Mouse (Mus musculus) kidney, postnatal 36 days (tissue): ENCODE results near the gene Otol1.
A peak's percentile ranks its signal among the peaks of the same experiment; 100 is the strongest.

Experiments used
- DNase-seq, 2 experiments: peaks; one replicate each; pipeline ENCODE4 v3.0.0; 2021 to 2022; ENCODE audit warnings: mixed read lengths in 2 of 2

The Otol1 gene

GRCm38 (mm10) chr3:70007313-70007712, at the start of gene Otol1:
Gene Otol1, plus strand, starts transcription at chr3:70007613.
- no peak for DNase-seq

- peak; percentile 21 to 59 for DNase-seq
Measured at GRCm38 (mm10) chr3:69962187-69962586, 45.2 kb upstream of the Otol1 start.

GRCm38 (mm10) chr3:69971482-69972097, 35.8 kb upstream of the Otol1 start:
- DNase-seq, result no peak

GRCm38 (mm10) chr3:69978092-69978491, 29.3 kb upstream of the Otol1 start:
- DNase-seq, result no peak

- DNase-seq, result no peak
Measured at GRCm38 (mm10) chr3:69993806-69994205, 13.6 kb upstream of the Otol1 start.

- DNase-seq, result no peak
Measured at GRCm38 (mm10) chr3:70001540-70001939, 5.9 kb upstream of the Otol1 start.

- DNase-seq, result no peak
Measured at GRCm38 (mm10) chr3:70003126-70003764, 4.2 kb upstream of the Otol1 start.

GRCm38 (mm10) chr3:70003955-70004354, 3.5 kb upstream of the Otol1 start:
- DNase-seq, result peak; percentile 2 to 33

GRCm38 (mm10) chr3:70004379-70004778, 3.0 kb upstream of the Otol1 start:
- DNase-seq, result no peak

- no peak for DNase-seq
Measured at GRCm38 (mm10) chr3:70012641-70013040, 5.2 kb downstream of the Otol1 start.

- no peak for DNase-seq
Measured at GRCm38 (mm10) chr3:70026605-70027004, 19.2 kb downstream of the Otol1 start.

GRCm38 (mm10) chr3:70029260-70029659, 21.8 kb downstream of the Otol1 start:
- no peak for DNase-seq

GRCm38 (mm10) chr3:70035593-70035992, 28.2 kb downstream of the Otol1 start:
- peak in 1 of 2 experiments; percentile 60 for DNase-seq
